Mouse (Mus musculus) stomach, embryonic 14.5 days (tissue): ENCODE measurements around the gene Ctbp2. TPM values are rescaled to one million over a fixed set of nuclear protein-coding genes. Genes with fewer than 3 reads are reported as not detected.
A peak's percentile ranks its signal among the peaks of the same experiment; 100 is the strongest.

Source experiments
- ATAC-seq: fragments of 200-750 bp; cut with Nextera tagmentation; 2 replicates; pipeline ENCODE4 v1.8.0; 2017; ENCODE audit warnings: low read depth, moderate TSS enrichment; ENCODE audit not compliant: insufficient number of reproducible peaks, insufficient read depth, low FRiP score
- H3K27ac ChIP-seq: fragments of 300-500 bp; sonication (generic); 2 replicates; pipeline ENCODE4 v1.5.1; 2014; ENCODE audit warnings: mild to moderate bottlenecking, low read length, moderate library complexity, mixed read lengths
- H3K27me3 ChIP-seq: fragments of 300-500 bp; sonication (generic); 2 replicates; pipeline ENCODE4 v1.6.1; 2014; ENCODE audit warnings: low read length, control low read depth, mixed read lengths; ENCODE audit not compliant: control insufficient read depth, insufficient read depth
- H3K36me3 ChIP-seq: fragments of 300-500 bp; sonication (generic); 2 replicates; pipeline ENCODE4 v1.6.1; 2014; ENCODE audit warnings: mild to moderate bottlenecking, control low read depth, low read length, moderate library complexity, mixed read lengths; ENCODE audit not compliant: control insufficient read depth, insufficient read depth
- H3K4me1 ChIP-seq: fragments of 300-500 bp; sonication (generic); 2 replicates; pipeline ENCODE4 v1.6.1; 2014; ENCODE audit warnings: low read length, control low read depth, mixed read lengths; ENCODE audit not compliant: control insufficient read depth, insufficient read depth
- H3K4me2 ChIP-seq: fragments of 300-500 bp; sonication (generic); replicated peaks from 2 replicates; pipeline ENCODE4 v1.6.1; 2014; ENCODE audit warnings: low read depth, low read length, control low read depth
- H3K4me3 ChIP-seq: fragments of 300-500 bp; sonication (generic); 2 replicates; pipeline ENCODE4 v1.5.1; 2014; ENCODE audit warnings: low read depth, low read length, control low read depth
- H3K9ac ChIP-seq: fragments of 300-500 bp; sonication (generic); replicated peaks from 2 replicates; pipeline ENCODE4 v1.6.1; 2014; ENCODE audit warnings: low read depth, mild to moderate bottlenecking, control low read depth, low read length, moderate library complexity, mixed read lengths
- H3K9me3 ChIP-seq: fragments of 300-500 bp; sonication (generic); 2 replicates; pipeline ENCODE4 v1.6.1; 2016; ENCODE audit warnings: low read depth, low read length, control low read depth; ENCODE audit not compliant: control insufficient read depth
- WGBS: fragments of 180-500 bp; shearing (Covaris S2); extraction: QIAGEN DNeasy Blood & Tissue Kit; methylation state at CpG from one replicate; pipeline ENCODE4 v1.1.7; 2014; 5-methylcytosine and 5-hydroxymethylcytosine counted together
- polyA plus RNA-seq: library from polyadenylated mRNA; unstranded; fragments of >200 nt; fragmentation: Nextera tagmentation; extraction: Ambion mirVana; gene quantifications from 2 replicates; pipeline ENCODE4 v1.2.1, GENCODE M21; 2014

Ctbp2 gene
- polyA plus RNA-seq, 1 experiment from 2014 or later: 120 TPM

DNA sequence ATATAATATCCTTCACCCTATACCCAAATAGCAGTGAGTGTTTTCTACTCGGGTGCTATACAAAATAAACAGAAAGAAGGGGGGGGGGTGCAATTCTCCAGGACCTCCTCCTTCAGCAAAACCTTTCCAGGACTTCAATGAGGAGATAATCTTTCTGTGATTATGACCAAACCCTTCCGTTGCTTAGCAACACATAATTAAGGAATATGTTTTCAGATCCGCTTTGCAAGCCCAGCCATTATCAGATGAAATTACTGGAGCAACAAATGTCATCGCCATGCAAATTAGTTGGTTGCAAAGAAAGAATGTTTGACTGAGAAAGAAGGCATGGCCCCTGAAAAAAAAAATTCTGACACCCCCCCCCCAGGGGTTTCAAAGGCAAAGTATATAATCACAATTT is 112.5 kb downstream of the Ctbp2 start:
- no peak overlapping the region for H3K4me3 ChIP-seq
- H3K4me1 ChIP-seq: peaks cover 58% of the 10 kb centered on the region
- H3K27ac ChIP-seq: no peak overlapping the region
- H3K36me3 ChIP-seq: peaks cover 14% of the 10 kb centered on the region; the same call in 1 of the 2 replicates
- H3K9ac ChIP-seq: no peak overlapping the region
- no peak for ATAC-seq
- no peaks in the 10 kb centered on the region for H3K9me3 ChIP-seq
- 41% methylated on average over 4 of the region's 4 CpGs for WGBS
- no peaks in the 10 kb centered on the region for H3K27me3 ChIP-seq
- H3K4me2 ChIP-seq: no peak overlapping the region

DNA sequence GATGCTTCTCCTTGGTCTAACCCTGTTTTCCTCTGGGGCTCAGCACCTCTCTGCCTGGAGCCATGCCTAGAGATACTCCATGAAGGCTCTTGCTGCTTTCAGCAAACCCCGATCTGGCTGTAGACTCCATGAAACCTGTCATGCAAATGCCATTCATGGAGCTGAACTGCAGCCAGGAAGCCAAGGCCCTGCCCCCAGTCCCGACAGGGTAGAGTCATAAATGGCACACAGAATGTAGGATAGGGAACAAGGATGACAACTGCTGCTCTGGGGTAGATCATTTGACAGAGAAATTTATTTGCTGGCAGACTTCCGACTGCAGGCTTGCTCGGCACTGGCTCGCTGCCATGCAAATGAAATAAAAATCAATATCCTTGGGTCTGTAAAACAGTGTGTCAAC is 113.0 kb downstream of the Ctbp2 start:
- Histone ChIP-seq H3K9ac (no peak overlapping the region), H3K36me3 (peaks cover 14% of the 10 kb centered on the region; the same call in 1 of the 2 replicates), H3K27me3 (no peaks in the 10 kb centered on the region), H3K9me3 (no peaks in the 10 kb centered on the region), H3K4me3 (no peak overlapping the region), H3K4me1 (peaks cover 61% of the 10 kb centered on the region), H3K4me2 (no peak overlapping the region), H3K27ac (0 out of 2 replicates have a peak overlapping the region, but pooled peaks have one; percentile 7)
- WGBS: 12% methylated on average over 5 of the region's 5 CpGs
- no peak for ATAC-seq

DNA sequence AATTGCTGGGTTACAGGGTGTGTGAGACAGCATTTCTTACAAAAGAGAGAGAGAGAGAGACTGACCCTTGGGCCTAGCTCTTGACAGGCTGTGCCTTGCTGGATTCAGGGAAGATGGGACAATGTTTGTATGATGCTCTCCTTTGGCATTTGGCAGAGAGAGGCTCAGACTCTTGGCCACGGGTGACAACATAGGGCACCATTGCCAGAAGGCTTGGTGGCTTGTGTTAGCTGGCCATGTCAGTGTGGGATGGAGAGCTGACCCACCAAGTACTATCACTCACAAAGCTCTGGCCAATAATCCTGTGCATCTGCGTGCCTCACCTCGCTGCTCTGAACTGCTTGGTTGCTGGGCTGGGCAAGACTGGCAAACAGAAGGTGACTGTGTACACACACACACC is 113.7 kb downstream of the Ctbp2 start:
- WGBS: 86% methylated on average over 3 of the region's 3 CpGs
- no peaks in the 10 kb centered on the region for H3K27me3 ChIP-seq

GRCm38 (mm10) chr7:133009676-133010075 is 114.5 kb downstream of the Ctbp2 start:
- H3K4me2 ChIP-seq: no peak overlapping the region
- WGBS: 81% methylated on average over 8 of the region's 8 CpGs
- ATAC-seq: no peak
- no peaks in the 10 kb centered on the region for H3K27me3 ChIP-seq
- no peaks in the 10 kb centered on the region for H3K9me3 ChIP-seq
- peaks cover 51% of the 10 kb centered on the region for H3K4me1 ChIP-seq
- no peak overlapping the region for H3K4me3 ChIP-seq
- H3K9ac ChIP-seq: no peak overlapping the region
- peaks cover 14% of the 10 kb centered on the region; the same call in 1 of the 2 replicates for H3K36me3 ChIP-seq
- H3K27ac ChIP-seq: no peak overlapping the region

More for the DNA sequence above, 113.7 kb downstream of the Ctbp2 start:
- no peaks in the 10 kb centered on the region for H3K9me3 ChIP-seq
- no peak overlapping the region for H3K9ac ChIP-seq
- ATAC-seq: no peak
- H3K27ac ChIP-seq: 0 out of 2 replicates have a peak overlapping the region, but pooled peaks have one; percentile 7
- H3K4me3 ChIP-seq: no peak overlapping the region
- peaks cover 14% of the 10 kb centered on the region; the same call in 1 of the 2 replicates for H3K36me3 ChIP-seq
- H3K4me1 ChIP-seq: peaks cover 59% of the 10 kb centered on the region
- H3K4me2 ChIP-seq: no peak overlapping the region

GRCm38 (mm10) chr7:133008663-133009062 is 115.5 kb downstream of the Ctbp2 start:
- peaks cover 14% of the 10 kb centered on the region; the same call in 1 of the 2 replicates for H3K36me3 ChIP-seq
- no peak overlapping the region for H3K9ac ChIP-seq
- no peaks in the 10 kb centered on the region for H3K27me3 ChIP-seq
- no peak overlapping the region for H3K4me3 ChIP-seq
- ATAC-seq: no peak
- no peaks in the 10 kb centered on the region for H3K9me3 ChIP-seq
- 88% methylated on average over 4 of the region's 4 CpGs for WGBS
- no peak overlapping the region for H3K4me2 ChIP-seq
- H3K4me1 ChIP-seq: peaks cover 44% of the 10 kb centered on the region
- H3K27ac ChIP-seq: no peak overlapping the region

GRCm38 (mm10) chr7:133007343-133007742 is 116.8 kb downstream of the Ctbp2 start:
- H3K4me1 ChIP-seq: peaks cover 36% of the 10 kb centered on the region

GRCm38 (mm10) chr7:133005772-133006171 is 118.4 kb downstream of the Ctbp2 start:
- Histone ChIP-seq H3K9ac (no peak overlapping the region), H3K4me2 (no peak overlapping the region), H3K27me3 (no peaks in the 10 kb centered on the region), H3K4me1 (peaks cover 24% of the 10 kb centered on the region; the same call in 1 of the 2 replicates), H3K27ac (0 out of 2 replicates have a peak overlapping the region, but pooled peaks have one; percentile 44), H3K36me3 (peaks cover 13% of the 10 kb centered on the region; the same call in 1 of the 2 replicates), H3K9me3 (no peaks in the 10 kb centered on the region), H3K4me3 (no peak overlapping the region)
- 65% methylated on average over 7 of the region's 7 CpGs for WGBS
- ATAC-seq: no peak

More at GRCm38 (mm10) chr7:133007343-133007742, 116.8 kb downstream of the Ctbp2 start:
- Histone ChIP-seq H3K27ac (no peak overlapping the region), H3K4me3 (no peak overlapping the region), H3K9ac (no peak overlapping the region), H3K9me3 (no peaks in the 10 kb centered on the region), H3K36me3 (peaks cover 10% of the 10 kb centered on the region; the same call in 1 of the 2 replicates), H3K4me2 (no peak overlapping the region), H3K27me3 (no peaks in the 10 kb centered on the region)
- WGBS: 70% methylated on average over 11 of the region's 11 CpGs
- ATAC-seq: no peak

GRCm38 (mm10) chr7:133003421-133003820 is 120.7 kb downstream of the Ctbp2 start:
- H3K27me3 ChIP-seq: no peaks in the 10 kb centered on the region
- H3K4me3 ChIP-seq: no peak overlapping the region
- peaks cover 23% of the 10 kb centered on the region; the same call in 1 of the 2 replicates for H3K4me1 ChIP-seq
- WGBS: 17% methylated on average over 3 of the region's 3 CpGs
- no peak overlapping the region for H3K9ac ChIP-seq
- no peaks in the 10 kb centered on the region for H3K9me3 ChIP-seq
- peaks cover 11% of the 10 kb centered on the region for H3K36me3 ChIP-seq
- H3K27ac ChIP-seq: no peak overlapping the region
- ATAC-seq: no peak; the same call in 1 of the 2 replicates
- no peak overlapping the region for H3K4me2 ChIP-seq

- no peak overlapping the region for H3K4me2 ChIP-seq
- no peaks in the 10 kb centered on the region for H3K27me3 ChIP-seq
- ATAC-seq: no peak
- H3K9me3 ChIP-seq: no peaks in the 10 kb centered on the region
- H3K9ac ChIP-seq: no peak overlapping the region
- H3K4me1 ChIP-seq: peaks cover 16% of the 10 kb centered on the region; the same call in 1 of the 2 replicates
- H3K27ac ChIP-seq: no peak overlapping the region
- peaks cover 18% of the 10 kb centered on the region for H3K36me3 ChIP-seq
- H3K4me3 ChIP-seq: no peak overlapping the region
- WGBS: 85% methylated on average over 6 of the region's 6 CpGs
These were observed 121.9 kb downstream of the Ctbp2 start for GRCm38 (mm10) chr7:133002271-133002670.
